Mouse (Mus musculus): ENCODE data around the gene Tcf20.

- TF ChIP-seq CTCF (conservative IDR thresholded peaks at IDR 0.05; ENCODE audit: low read length) (no peak), NANOG (IDR thresholded peaks at IDR 0.05; ENCODE audit: borderline replicate concordance, low read length) (no peak)
Measured at GRCm38 (mm10) chr15:82954034-82954433, 33.6 kb downstream of the Tcf20 start.
